Mouse (Mus musculus) hindlimb bud, embryonic 11.5 days (tissue): Measurements from ENCODE around the gene Rfx1.

Source experiments
- DNase-seq: peaks from one replicate; pipeline ENCODE4 v3.0.0-alpha.2; 2012; ENCODE audit warnings: low read depth, low spot score; ENCODE audit errors: extremely low spot score

Gene Rfx1

GRCm38 (mm10) chr8:84137848-84138247 is 71.2 kb downstream of the Rfx1 start:
- DNase-seq, result no peak

DNA sequence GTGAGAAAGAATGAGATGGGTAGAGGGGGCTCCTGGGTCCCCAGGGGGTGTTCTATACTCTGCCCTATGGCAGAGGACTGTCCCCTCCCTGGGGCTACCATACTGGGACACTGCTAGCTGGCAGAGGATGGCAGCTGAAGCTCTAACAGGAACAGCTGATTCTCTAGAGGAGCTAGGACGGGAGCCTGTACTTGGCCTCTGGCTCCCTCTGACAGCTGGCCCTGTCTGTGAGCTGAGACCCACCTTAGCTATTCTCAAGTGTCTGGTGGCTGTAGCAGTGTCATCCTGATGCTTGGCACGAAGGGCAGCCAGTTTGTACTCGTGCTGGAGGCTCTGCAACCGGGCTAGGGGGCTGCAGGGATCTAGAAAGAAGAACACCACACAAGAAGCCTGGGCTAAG is 74.2 kb downstream of the Rfx1 start:
- DNase-seq, result no peak

- no peak for DNase-seq
Observed at GRCm38 (mm10) chr8:84144636-84145245, 78.1 kb downstream of the Rfx1 start.
